Mouse (Mus musculus) G1E (cell line): ENCODE measurements at regions not wholly inside any gene's neighbourhood (a gene's known extent, or its start where the extent isn't known, plus 50 kb on each side); places are given as distances from the start of the nearest gene placed in this dataset.

ENCODE experiments used
- ATAC-seq: 2 replicates; pipeline ENCODE4 v1.8.0; 2016; ENCODE audit warnings: mild to moderate bottlenecking; ENCODE audit not compliant: insufficient number of reproducible peaks, poor library complexity, low FRiP score, severe bottlenecking; ENCODE audit errors: extremely low read depth
- DNase-seq: peaks from one replicate; pipeline ENCODE4 v3.0.0; 2012; ENCODE audit warnings: low spot score
- H3K27me3 ChIP-seq: 2 replicates; pipeline ENCODE4 v1.6.1; 2012; ENCODE audit warnings: mild to moderate bottlenecking, low read length, inconsistent platforms; ENCODE audit not compliant: insufficient read depth
- H3K36me3 ChIP-seq: replicated peaks from 2 replicates; pipeline ENCODE3; 2012; ENCODE audit warnings: mild to moderate bottlenecking, inconsistent platforms
- H3K4me1 ChIP-seq: 2 replicates; pipeline ENCODE4 v1.6.1; 2012; ENCODE audit warnings: low read depth, low read length, inconsistent platforms, mixed read lengths; ENCODE audit not compliant: insufficient read depth
- H3K4me3 ChIP-seq: 2 replicates; pipeline ENCODE4 v1.5.1; 2012; ENCODE audit warnings: low read depth, mild to moderate bottlenecking, inconsistent platforms, low read length, moderate library complexity, mixed read lengths
- H3K9me3 ChIP-seq: replicated peaks from 2 replicates; pipeline ENCODE4 v1.6.1; 2012; ENCODE audit warnings: inconsistent platforms
- CTCF ChIP-seq: IDR thresholded peaks from 2 replicates; pipeline ENCODE4 v1.5.1; 2012; ENCODE audit warnings: low read depth, low read length, inconsistent platforms, mixed read lengths
- GATA1 ChIP-seq: IDR thresholded peaks from 2 replicates; pipeline ENCODE4 v1.6.1; 2012; ENCODE audit warnings: borderline replicate concordance, low read length, inconsistent platforms, mixed read lengths
- GATA2 ChIP-seq: IDR thresholded peaks from 2 replicates; pipeline ENCODE4 v1.6.1; 2012; ENCODE audit warnings: low read depth, low read length, inconsistent platforms, borderline replicate concordance
- POLR2AphosphoS5 ChIP-seq: IDR thresholded peaks from 2 replicates; pipeline ENCODE4 v1.6.1; 2012; ENCODE audit warnings: low read depth, low read length, inconsistent platforms; ENCODE audit not compliant: insufficient replicate concordance
- TAL1 ChIP-seq: conservative IDR thresholded peaks from 2 replicates; pipeline ENCODE4 v1.6.1; 2012; ENCODE audit warnings: low read depth, low read length, inconsistent platforms, mixed read lengths

GRCm38 (mm10) chr6:51023361-51023760 is 369.1 kb upstream of the Npvf start:
- DNase-seq (no peak), ATAC-seq (no peak)
- no peak overlapping the region for H3K4me3 ChIP-seq
- TF ChIP-seq GATA2 (no peak), TAL1 (no peak), GATA1 (no peak), POLR2AphosphoS5 (no peak), CTCF (no peak)
- H3K27me3 ChIP-seq = no peaks in the 10 kb centered on the region
- H3K4me1 ChIP-seq = no peaks in the 10 kb centered on the region
- no peaks in the 10 kb centered on the region for H3K36me3 ChIP-seq
- no peaks in the 10 kb centered on the region for H3K9me3 ChIP-seq

GRCm38 (mm10) chr6:51024756-51025155 is 370.5 kb upstream of the Npvf start:
- TF ChIP-seq GATA2 = no peak
- no peak for TF ChIP-seq GATA1
- no peak for TF ChIP-seq POLR2AphosphoS5
- no peak for TF ChIP-seq CTCF
- TF ChIP-seq TAL1 = no peak
- H3K36me3 ChIP-seq = no peaks in the 10 kb centered on the region
- no peaks in the 10 kb centered on the region for H3K27me3 ChIP-seq
- no peaks in the 10 kb centered on the region for H3K4me1 ChIP-seq
- H3K4me3 ChIP-seq = no peak overlapping the region
- DNase-seq (no peak), ATAC-seq (no peak)
- no peaks in the 10 kb centered on the region for H3K9me3 ChIP-seq

- H3K9me3 ChIP-seq = no peaks in the 10 kb centered on the region
- no peak for ATAC-seq
- DNase-seq = no peak
- H3K36me3 ChIP-seq = no peaks in the 10 kb centered on the region
- H3K4me1 ChIP-seq = no peaks in the 10 kb centered on the region
- no peak for TF ChIP-seq CTCF
- TF ChIP-seq GATA1 = no peak
- TF ChIP-seq TAL1 = no peak
- no peak for TF ChIP-seq POLR2AphosphoS5
- TF ChIP-seq GATA2 = no peak
- H3K4me3 ChIP-seq = no peak overlapping the region
- no peaks in the 10 kb centered on the region for H3K27me3 ChIP-seq
These were observed 371.2 kb upstream of the Npvf start for GRCm38 (mm10) chr6:51025411-51025810.

GRCm38 (mm10) chr6:51027296-51027695 is 373.1 kb upstream of the Npvf start:
- Histone ChIP-seq H3K4me3 (no peak overlapping the region), H3K9me3 (no peaks in the 10 kb centered on the region), H3K36me3 (no peaks in the 10 kb centered on the region), H3K27me3 (no peaks in the 10 kb centered on the region), H3K4me1 (no peaks in the 10 kb centered on the region)
- no peak for DNase-seq
- TF ChIP-seq GATA1 (no peak), GATA2 (no peak), TAL1 (no peak), POLR2AphosphoS5 (no peak), CTCF (no peak)
- ATAC-seq = no peak

GRCm38 (mm10) chr6:51029516-51029915 is 375.3 kb upstream of the Npvf start:
- H3K4me1 ChIP-seq = no peaks in the 10 kb centered on the region
- no peak for TF ChIP-seq GATA1
- TF ChIP-seq CTCF = no peak
- no peak for TF ChIP-seq GATA2
- no peak for TF ChIP-seq TAL1
- TF ChIP-seq POLR2AphosphoS5 = no peak
- H3K36me3 ChIP-seq = no peaks in the 10 kb centered on the region
- DNase-seq (no peak), ATAC-seq (no peak)
- H3K27me3 ChIP-seq = no peaks in the 10 kb centered on the region
- H3K4me3 ChIP-seq = no peak overlapping the region
- H3K9me3 ChIP-seq = no peaks in the 10 kb centered on the region

GRCm38 (mm10) chr6:51029953-51030352 is 375.7 kb upstream of the Npvf start:
- Histone ChIP-seq H3K36me3 (no peaks in the 10 kb centered on the region), H3K4me3 (no peak overlapping the region), H3K9me3 (no peaks in the 10 kb centered on the region), H3K27me3 (no peaks in the 10 kb centered on the region), H3K4me1 (no peaks in the 10 kb centered on the region)
- ATAC-seq (no peak), DNase-seq (no peak)
- TF ChIP-seq CTCF = no peak
- no peak for TF ChIP-seq GATA2
- no peak for TF ChIP-seq POLR2AphosphoS5
- no peak for TF ChIP-seq GATA1
- TF ChIP-seq TAL1 = no peak
